Mouse (Mus musculus) gastrocnemius, postnatal 10 days (tissue): ENCODE data around the gene Ctsz. TPM values are rescaled to one million over a fixed set of nuclear protein-coding genes. Genes with fewer than 3 reads are reported as not detected.
A peak's percentile ranks its signal among the peaks of the same experiment; 100 is the strongest.

Experiments
- DNase-seq: peaks from one replicate; pipeline ENCODE4 v3.0.0; 2021; ENCODE audit warnings: mixed read lengths
- long read RNA-seq, 2 experiments: library from polyadenylated mRNA; stranded (forward); transcript quantifications; one replicate each; pipeline ENCODE4 v2.0.0; 2021
- total RNA-seq, 2 experiments: library from RNA; stranded (reverse); gene quantifications; 2 replicates each; pipeline ENCODE4 v1.2.3; 2021

Gene Ctsz
- 10 to 100 TPM; 50.7 to 73.8 TPM for total RNA-seq
- long read RNA-seq, experiment 1, transcript Ctsz-201 (6 exons, 1,441 nt), result major isoform, 87 of 91 reads
- long read RNA-seq, experiment 1, partial matches to known transcripts, result 3 of 91 reads
- long read RNA-seq, experiment 1, other reads (novel, unspliced or antisense), result 1 of 91 reads
- long read RNA-seq, experiment 2, transcript Ctsz-201 (6 exons, 1,441 nt), result major isoform, 64 of 66 reads
- long read RNA-seq, experiment 2, partial matches to known transcripts, result 1 of 66 reads
- long read RNA-seq, experiment 2, other reads (novel, unspliced or antisense), result 1 of 66 reads

DNA sequence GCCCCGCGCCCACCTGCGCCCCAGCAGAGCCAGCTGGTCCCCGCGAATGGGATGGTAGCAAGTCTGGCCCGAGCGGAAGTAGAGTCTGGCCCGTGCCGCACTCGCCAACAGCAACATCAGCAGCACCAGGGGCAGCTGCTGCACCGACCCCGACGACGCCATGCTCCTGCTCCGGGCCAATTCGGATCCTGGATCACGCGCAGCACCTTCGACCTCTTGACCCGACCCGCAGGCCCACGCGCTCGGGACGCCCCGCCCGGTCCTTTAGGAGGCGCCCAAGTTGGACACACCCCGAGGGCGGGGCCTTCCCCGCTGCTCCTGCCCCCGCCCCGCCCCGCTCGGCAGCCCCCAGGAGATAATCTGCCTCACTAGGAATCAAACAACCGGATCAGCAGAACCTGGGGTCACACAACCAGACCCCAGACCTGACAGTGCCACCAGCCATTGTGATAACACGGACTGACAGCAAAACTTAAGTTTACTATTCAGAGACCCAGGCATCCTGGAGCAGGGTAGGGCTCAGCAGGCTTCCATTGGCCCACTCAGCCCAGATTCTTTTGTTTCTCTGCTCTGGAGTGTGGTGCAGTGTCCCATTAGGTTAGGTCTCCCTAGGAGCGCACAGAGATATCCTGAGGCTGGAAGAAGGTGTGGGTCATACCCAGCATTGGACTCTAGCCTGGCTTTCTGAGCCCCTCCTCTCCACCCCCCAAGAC lies at the start of gene Ctsz:
TSS of gene Ctsz (minus strand) at position 303 of the 713 bp plus-strand sequence.
- DNase-seq, result peak; percentile 79

- DNase-seq, result no peak
Measured at GRCm38 (mm10) chr2:174487005-174487404, 48.2 kb upstream of the Ctsz start.

GRCm38 (mm10) chr2:174478746-174479145 lies 39.9 kb upstream of the Ctsz start:
- no peak for DNase-seq

GRCm38 (mm10) chr2:174477543-174478319 lies 38.9 kb upstream of the Ctsz start:
- DNase-seq, result no peak

GRCm38 (mm10) chr2:174473550-174473927 lies 34.7 kb upstream of the Ctsz start:
- no peak for DNase-seq

DNA sequence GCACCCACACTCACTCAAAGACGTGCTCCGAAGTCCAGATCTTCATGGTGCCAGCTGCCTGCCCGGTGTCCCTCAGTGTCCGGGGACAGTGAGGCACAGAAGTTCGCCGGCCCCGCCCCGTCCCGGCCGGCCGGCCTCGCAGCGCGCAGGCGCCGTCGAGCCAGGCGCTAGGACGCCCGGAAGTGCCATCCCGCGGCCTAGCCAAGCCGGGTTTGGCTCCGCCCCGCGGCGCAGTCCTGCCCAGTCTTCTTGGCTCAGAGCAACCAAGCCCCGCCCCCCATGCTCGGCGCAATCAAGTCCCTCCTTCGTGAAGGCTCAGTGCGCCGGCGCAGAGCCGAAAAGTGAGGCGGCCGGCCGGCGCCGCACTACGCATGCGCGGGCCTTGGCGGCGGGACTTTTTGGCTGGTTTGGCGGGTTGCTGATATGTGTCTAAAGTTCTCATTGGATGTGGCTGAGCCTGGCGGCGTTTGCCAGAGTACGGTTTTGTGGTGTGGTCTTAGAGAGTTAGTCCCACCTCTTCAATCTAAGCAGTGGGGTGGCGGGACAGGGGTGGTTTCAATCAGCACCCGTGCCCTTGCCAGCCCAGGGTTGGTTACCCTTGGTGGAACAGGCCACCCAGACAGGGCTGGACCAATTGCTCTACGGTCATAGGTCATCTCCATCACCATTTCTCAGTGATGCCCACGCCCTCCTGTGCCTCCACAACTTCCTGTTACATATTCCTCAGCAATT lies 34.1 kb upstream of the Ctsz start, which contains the start of gene Prelid3b:
TSS of gene Prelid3b (minus strand) at position 264 of the 732 bp plus-strand sequence.
- peak; percentile 100 for DNase-seq

- no peak for DNase-seq
Measured at GRCm38 (mm10) chr2:174472407-174472806, 33.6 kb upstream of the Ctsz start.

GRCm38 (mm10) chr2:174470786-174471405 lies 32.1 kb upstream of the Ctsz start:
- no peak for DNase-seq

DNA sequence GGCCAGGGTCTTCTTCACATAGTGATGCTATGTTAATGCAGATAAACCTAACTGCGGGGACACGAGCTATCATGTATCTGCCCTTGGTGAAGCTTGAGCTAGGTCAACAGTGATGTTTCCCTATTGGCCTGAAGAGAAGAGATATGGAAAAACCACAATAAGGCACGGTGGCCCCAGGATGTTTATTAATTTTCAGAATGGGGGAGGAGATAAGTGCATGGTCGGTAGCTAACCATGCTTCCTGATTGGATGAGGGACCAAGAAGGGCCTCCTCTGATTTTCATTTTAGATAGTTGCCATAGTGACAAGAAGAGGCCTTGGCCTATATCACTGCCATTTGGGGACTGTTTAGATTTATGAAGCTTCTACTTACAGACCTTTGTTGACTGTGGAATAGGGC lies 31.5 kb upstream of the Ctsz start:
- no peak for DNase-seq

- DNase-seq, result peak; percentile 94
Measured at GRCm38 (mm10) chr2:174463789-174464523, 25.1 kb upstream of the Ctsz start, which contains the start of gene Atp5e. Gene Atp5e, minus strand, starts transcription at chr2:174464105.

- no peak for DNase-seq
Measured at GRCm38 (mm10) chr2:174463370-174463769, 24.5 kb upstream of the Ctsz start.

- no peak for DNase-seq
Measured at GRCm38 (mm10) chr2:174459365-174459764, 20.5 kb upstream of the Ctsz start.

GRCm38 (mm10) chr2:174453681-174454080 lies 14.8 kb upstream of the Ctsz start:
- DNase-seq, result no peak

GRCm38 (mm10) chr2:174450353-174450752 lies 11.5 kb upstream of the Ctsz start, which contains the start of gene Tubb1:
Gene Tubb1, plus strand, starts transcription at chr2:174450695.
- no peak for DNase-seq

DNA sequence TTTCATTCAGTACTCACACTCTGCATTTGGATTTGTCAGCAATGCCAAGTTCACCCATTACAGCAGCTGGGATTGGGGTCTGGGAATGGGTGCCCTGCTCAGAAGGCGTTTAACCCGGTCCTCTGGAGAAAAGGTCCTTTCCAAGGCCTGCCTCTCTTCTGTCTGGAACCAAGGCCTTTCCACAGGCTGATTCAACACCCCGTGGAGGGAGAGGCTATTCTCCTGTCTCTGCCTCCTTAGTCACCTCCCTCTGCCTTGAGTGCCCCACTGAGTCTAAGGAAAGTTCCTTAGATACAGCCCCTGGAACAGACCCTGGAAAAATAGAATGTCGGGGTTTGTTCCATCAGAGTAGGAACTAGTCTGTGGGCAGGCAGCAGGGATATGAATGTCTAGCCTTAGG lies 9.6 kb upstream of the Ctsz start:
- no peak for DNase-seq

DNA sequence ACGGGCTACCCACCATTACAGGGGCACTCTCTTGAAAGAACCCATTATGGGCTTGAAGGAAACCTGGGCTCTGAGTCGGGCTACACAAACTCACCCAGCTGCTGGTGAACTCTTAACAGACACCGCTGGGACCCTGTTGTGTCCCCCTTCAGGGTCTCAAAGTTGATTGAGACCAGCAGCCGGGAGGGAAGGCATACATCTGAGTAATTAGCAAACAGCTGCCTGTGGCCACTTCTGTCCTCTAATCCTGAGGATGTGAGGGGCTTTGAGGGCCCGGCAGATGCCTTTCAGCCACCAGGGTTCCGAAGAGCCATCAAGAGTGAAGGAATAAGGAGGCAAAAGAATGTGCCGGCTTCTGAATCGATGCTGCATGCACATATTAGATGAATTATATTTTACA lies 8.1 kb upstream of the Ctsz start:
- no peak for DNase-seq

DNA sequence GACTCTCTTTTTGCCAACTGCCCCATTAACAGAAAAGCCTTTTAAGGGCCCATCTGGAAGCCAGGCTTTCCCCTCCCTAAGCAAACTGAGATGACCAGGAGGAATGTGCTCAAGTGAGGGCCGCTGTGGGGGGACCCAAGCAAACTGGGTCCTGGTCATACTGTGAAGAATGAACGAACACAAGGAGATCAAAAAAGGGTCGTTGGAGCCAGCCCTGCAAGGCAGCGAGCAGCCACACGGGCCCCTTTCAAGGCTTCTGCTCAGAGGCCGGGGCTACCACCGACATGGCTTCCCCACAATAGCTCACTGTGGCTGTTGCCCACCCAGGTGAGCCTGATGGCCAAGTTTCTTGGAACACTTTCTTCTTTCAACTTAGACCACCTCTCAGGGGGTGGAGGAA lies 7.7 kb upstream of the Ctsz start:
- no peak for DNase-seq

- DNase-seq, result no peak
Measured at GRCm38 (mm10) chr2:174445018-174445417, 6.2 kb upstream of the Ctsz start.

DNA sequence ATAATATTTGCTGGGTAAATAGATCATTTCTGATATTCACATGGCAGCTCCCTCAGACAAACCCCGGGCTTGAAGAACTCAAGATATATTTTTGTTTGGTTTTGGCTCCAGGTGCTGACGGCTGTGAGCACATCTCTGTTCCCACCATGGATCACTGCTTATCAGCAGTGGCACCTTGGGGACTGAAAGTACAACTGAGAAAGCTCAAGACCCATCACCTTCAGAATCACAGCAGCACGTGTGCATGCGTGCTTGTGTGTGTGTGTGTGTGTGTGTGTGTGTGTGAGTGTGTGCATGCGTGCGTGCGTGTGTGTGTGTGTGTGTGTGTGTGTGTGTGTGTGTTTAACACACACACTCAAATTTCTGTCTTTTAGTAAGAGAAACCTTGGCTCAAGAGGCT lies 5.5 kb upstream of the Ctsz start:
- no peak for DNase-seq

DNA sequence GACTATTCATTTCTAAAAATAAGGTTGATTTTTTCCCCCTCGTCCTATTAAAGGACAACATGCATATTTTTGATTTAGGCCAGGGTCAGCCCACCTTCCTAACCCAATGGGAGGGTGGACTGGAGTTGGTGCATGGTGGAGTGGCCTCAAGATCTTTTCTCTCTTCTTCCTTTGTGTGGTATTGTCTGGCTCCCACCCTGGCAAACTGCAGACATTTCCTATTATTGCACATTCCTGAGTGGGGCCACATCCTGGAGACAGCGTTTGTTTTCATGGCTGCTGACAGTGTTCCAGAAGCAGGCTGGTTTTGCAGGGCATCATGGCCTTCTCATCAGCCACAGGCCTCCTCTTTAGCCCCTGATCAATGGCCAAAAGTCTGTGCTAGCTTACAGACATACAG lies 4.2 kb upstream of the Ctsz start:
- no peak for DNase-seq

- no peak for DNase-seq
Measured at GRCm38 (mm10) chr2:174442460-174442859, 3.6 kb upstream of the Ctsz start.
